Mouse (Mus musculus) retina, adult 2 months (tissue): ENCODE data around the gene Zscan5b.
"Not testable (repeated sequence)": the region's sequence is repeated elsewhere in the genome, so short reads cannot be mapped to it uniquely, and the experiment has no call there.

Source experiments
- DNase-seq: peaks from one replicate; pipeline ENCODE4 v3.0.0-alpha.2; 2012; ENCODE audit warnings: low read depth, low spot score

Gene Zscan5b

DNA sequence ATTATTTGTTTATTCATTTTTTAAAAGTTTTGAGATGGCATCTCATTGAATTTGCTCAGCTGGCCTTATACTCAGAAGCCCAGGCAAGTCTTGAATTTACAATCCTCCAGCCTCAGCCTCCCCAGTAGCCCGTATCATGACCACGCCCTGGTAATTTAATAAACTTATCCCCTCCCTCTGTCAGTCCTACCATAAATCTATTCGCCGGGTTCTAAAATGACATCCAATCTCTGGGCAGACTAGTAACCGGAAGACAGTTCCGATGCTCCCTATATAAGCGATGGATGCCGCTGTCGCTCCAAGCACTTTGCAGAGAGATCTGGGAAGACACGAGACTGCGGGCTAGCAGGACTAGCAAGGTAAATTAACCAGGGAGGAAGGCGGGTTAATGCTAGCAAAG, at the start of gene Zscan5b:
Zscan5b (plus strand) TSS at position 301 of the 400 bp plus-strand sequence.
- no peak for DNase-seq

DNA sequence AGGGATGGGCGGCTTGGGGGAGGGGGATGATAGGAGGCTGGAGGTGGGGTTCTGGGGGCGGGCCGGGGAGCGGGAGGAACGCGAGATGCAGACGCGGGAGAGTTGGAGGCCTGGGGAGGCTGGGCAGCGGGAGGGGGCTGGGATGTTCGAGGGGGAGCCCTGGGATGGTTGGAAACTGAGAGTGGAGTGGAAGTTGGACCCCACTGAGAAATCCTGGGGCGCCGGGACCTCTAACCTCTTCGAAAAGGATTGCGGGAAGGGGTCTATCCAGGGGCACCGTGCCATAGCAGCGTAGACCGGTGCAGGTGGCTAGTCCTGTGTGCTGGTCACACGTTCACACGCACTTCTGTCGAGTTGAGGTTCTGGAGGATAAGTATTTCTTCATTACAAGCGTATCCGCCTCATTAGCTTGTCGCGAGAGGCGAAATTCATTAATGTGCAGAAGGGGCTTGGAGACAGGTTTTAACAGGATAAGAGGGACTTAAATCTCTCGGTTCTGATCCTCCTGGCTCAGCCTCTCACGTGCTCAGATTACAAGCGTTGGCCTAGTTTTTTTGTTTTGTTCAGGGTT, 49.3 kb upstream of the Zscan5b start:
- peak; percentile 73 for DNase-seq

DNA sequence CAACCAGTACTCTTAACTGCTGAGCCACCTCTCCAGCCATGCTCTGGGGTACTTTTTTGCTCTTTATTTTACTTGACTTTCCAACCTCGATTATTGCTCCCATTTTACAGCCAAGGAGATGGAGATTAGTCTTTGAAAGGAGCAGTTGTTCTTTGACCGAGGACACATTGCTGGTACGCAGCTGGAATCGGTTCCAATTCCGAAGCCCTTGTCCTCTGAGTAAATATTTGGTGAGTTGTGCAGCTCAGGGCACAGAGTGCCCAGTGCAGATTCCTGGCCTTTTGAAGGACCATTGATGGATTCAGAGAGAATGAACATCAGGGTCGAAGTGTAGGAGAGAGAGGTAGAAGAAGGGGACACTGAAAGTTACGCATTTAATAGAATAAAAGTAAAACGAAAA, 48.2 kb upstream of the Zscan5b start:
- no peak for DNase-seq

DNA sequence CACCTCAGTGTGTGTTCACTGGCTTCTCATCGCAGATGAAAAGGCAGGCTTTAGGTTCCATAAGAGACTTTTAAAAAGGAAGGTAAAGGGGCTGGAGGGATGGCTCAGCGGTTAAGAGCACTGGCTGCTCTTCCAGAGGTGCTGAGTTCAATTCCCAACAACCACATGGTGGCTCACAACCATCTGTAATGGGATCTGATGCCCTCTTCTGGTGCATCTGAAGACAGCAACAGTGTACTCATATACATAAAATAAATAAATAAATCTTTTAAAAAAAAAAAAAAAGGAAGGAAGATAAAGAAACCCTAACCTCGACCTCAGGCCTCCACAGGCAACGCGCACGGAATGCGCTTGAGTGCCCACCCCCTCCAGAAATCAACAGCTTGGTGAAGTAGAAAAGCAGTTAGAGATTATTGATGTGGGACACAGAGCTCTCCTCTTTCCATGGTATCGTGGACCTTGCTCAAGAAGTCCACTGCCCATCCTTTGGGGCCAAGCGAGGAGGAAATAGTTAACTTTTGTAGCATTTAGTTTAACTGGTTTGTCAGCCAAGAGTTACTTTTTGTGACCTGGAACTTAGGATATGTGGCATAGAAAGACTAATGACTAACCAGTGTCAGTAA, 47.6 kb upstream of the Zscan5b start:
- not testable (repeated sequence) for DNase-seq

DNA sequence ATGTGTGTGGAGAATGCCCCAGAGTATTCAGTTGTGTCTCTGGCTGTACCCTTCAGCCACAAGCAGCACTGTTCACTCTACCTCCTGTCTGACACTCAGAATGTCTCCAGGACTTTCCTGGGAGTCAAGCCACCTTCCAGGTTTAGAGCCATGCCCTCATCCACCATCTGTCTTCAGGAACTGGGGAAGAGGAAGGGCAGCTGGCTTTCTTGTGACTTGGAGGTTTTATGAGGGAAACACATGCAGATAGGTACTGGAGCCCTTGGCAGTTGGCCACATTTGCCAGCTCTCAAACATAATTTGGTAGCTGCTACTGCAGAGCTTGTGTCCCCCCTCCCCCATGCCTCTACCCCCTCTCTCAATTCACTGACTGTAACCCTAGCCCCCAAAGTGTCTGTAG, 43.1 kb upstream of the Zscan5b start:
- no peak for DNase-seq

DNA sequence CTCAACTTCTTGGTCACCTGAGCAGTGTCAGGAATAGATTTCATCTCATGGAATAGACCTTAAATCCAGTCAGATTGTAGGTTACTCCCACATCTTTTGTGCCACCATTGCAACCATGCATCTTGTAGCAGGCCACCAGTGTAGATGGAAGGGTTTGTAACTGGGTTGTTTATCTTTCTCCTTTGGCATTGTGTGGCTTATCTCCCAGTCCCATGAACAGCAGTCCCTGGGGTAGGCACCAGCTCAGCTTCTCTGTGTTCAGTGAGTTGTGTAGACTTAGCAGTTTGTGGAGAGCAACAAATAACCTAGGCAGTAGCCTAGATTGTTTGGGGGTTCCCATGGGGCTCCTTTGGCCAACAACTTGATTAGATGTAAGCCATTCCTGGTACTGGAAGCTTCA, 39.2 kb upstream of the Zscan5b start:
- no peak for DNase-seq

DNA sequence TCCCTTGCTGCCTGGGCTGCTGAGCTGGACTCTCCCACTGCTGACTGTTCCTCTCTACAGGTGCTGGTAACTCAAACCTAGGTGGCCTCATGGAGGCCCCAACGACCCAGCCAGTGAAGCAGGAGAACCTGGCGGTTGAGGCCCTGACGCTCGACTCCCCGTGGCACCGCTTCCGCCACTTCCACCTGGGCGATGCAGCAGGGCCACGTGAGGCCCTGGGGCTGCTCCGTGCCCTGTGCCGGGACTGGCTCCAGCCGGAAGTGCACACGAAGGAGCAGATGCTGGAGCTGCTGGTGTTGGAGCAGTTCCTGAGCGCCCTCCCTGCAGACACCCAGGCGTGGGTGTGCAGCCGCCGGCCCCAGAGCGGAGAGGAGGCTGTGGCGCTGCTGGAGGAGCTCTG, 38.3 kb upstream of the Zscan5b start:
- DNase-seq: no peak

DNA sequence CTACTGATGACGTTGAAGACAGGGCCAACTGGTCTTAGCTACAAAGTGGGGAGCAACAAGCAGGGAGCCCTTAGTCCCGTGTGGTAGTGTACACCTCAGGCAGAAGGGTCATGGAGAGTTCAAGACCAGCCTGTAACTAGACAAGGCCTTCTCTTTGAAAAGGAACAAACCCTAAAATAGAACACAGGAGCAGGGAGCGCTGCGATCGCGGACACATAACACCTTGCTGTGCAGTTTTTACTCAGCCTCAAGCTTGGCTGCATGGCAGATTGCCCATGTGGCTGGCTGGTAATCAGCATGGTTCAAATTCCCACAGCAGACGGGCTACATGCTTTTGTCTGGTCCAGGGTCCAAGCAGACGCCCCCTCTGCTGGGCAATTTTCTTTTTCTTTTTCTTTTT, 37.6 kb upstream of the Zscan5b start:
- no peak for DNase-seq

DNA sequence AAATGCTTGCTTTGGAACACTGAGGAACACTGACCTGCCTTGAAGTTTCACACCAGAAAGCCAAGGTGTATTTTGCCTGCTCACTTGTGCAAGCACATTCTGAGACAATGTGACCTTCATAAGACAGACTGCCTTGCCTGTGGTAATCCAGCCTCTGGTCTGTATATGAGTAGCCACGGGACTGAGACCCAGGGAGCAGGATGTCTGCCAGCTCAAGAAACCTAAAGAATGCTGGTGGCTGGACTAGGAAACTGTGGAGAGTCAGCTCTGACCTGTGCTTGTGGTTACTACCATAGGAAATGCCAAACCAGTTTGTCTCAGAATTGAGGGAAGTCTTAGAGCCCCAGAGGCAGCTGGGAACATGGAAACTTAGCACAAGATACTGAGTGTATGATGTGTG, 36.7 kb upstream of the Zscan5b start:
- DNase-seq: no peak

DNA sequence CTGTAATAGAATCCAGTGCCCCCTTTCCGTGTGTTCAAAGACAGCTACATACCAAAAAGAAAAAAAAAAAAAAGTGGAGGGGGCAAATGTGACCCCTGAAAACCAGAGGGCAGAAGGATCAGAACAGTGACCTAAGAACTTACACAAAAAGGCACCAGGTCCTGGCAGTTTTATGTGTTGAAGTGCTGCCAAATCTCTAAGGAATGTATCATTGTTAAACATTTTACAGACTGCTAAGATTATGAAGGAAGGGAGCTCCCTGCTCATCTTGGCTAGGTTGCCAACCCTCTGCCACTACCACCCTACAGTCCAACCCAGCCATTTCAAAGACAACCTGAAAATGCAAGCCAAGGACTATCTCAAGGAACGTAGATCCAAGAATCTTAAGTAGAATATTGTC, 35.9 kb upstream of the Zscan5b start:
- DNase-seq: no peak

DNA sequence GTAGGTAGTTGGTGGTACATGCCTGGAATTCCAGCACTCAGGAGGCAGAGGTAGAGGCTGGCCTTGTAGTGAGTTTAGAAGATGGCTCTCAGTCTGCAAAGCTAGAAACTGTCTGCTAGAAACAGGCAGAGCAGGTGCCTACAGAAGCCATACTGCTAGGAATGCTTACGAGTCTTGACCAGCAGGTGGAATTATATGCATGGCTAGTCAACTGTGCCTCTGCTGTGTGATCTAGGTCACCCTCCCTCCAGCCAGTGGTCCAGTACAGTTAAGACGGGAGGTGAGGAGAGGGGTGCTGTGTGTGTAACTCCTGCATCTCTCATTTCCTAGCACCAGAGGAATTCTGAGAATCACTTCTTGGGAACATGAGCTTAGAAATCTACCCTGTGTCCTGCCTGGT, 35.3 kb upstream of the Zscan5b start:
- no peak for DNase-seq

DNA sequence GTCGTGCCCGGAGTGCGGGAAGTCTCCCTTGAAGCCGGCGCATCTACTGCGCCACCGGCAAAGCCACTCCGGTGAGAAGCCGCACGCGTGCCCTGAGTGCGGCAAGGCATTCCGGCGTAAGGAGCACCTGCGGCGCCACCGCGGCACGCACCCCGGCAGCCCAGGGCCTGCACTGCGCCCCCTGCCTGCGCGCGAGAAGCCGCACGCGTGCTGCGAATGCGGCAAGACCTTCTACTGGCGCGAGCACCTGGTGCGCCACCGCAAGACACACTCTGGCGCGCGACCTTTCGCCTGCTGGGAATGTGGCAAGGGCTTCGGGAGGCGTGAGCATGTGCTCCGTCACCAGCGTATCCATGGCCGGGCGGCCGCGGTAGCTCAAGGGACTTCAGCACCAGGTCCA, 32.5 kb upstream of the Zscan5b start:
- DNase-seq: no peak

DNA sequence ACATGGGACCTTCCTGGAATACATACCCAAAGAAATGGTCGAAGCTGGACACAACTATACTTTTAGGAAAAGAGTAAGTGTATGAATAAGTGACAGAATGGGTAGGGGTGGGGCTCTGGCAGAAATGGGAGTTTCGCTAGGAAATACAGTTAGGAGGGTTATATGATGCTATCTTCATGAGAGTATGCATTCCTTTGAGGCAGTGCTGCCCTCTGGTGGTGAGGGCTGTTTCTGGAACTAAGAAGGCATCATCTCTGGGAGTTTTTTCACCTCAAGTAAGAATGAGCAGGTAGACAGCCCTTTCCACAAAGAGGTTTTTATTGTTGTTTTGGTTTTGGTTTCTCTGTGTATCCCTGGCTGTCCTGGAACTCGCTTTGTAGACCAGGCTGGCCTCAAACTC, 30.7 kb upstream of the Zscan5b start:
- DNase-seq: peak; percentile 64

DNA sequence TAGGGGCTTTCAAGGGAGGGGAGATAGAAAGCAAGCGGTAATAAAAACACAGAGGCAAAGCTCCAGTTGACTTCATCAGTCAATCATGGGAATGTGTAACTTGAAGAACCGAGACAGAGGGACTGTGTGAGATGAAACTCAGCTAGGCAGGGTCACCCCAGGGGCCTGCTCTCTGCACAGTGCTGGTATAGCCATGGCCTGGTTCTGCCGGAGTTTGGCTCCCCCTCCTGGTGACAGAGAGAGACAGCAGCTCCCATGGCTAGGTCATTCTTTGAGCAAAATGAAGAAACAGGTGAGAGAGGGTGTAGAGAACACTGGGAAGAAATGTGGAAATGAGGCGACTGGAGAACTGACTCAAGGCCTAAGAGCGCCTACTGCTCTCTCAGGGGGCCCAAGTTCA, 27.9 kb upstream of the Zscan5b start:
- peak; percentile 59 for DNase-seq

DNA sequence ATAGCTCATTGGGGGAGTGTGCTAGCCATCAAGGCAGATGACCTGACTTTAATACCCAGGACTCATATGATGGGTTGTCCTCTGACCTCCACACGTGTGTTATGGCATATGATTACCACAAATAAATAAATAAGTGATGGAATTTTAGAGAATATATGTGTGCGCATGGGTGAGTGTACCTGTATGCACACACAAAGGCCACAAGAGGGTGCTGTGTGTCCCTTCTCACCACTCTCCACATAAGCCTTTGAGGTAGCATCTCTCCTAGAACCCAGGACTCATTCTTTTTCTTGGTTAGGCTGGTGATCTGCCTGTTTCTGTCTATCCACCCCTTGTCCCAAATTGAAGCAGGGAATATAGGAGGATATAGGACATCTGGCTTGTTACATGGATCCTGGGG, 26.3 kb upstream of the Zscan5b start:
- no peak for DNase-seq

DNA sequence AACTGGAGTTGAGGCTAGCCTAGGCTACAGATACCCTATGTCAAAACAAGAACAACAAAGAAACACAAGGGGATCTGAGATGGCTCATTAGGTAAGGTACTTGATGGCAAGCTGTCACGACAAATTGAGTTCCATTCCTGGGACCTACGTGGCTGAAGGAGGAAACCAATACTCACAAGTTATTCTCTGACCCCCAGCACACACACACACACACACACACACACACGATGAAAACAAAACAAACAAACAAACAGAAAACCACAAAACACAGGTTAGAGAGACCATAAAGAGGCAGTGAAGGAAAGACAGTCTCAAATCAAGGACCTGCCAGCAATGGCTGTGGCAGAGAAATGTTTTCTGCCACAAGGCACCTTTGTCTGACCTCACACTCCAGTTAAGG, 25.3 kb upstream of the Zscan5b start, which contains the start of gene Galp:
Galp (plus strand) TSS at position 301 of the 400 bp plus-strand sequence.
- DNase-seq: no peak

DNA sequence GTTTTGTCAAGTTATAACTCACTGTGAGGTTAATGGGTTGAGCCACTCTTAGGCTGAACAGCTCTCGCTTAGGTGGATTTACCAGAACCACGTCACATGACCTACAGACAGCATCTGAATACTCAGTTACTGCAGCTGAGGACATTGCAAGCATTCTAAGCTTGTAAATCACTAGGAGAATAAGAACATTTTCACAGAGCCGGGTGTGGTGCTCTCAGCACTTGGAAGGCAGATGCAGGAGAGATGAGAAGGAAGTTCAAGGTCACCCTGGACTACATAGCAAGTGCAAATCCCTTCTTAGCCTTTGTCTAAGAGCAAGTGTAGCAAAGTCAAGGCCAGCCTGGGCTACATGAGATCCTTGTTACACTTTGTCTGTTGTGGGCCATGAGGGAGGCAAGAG, 17.9 kb upstream of the Zscan5b start:
- DNase-seq: no peak

DNA sequence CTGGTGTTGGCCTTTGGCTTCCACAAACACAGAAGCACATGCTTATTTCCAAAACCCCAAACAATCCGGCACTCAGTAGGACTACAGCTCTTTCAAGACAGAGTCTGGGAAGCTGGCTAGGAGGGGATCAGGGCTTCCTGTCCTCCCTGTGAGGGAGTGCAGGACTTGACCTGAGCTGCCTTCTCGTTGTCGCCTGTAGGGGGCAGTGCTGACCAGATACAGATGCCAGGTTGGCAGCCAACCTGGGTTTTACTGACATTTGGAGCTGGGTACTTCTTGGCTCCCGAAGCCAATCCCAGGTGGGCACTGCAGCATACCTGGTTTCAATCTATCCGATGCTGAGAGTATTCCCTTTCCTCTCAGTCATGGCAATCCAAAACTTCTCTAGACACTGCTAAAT, 8.9 kb upstream of the Zscan5b start:
- DNase-seq: no peak

DNA sequence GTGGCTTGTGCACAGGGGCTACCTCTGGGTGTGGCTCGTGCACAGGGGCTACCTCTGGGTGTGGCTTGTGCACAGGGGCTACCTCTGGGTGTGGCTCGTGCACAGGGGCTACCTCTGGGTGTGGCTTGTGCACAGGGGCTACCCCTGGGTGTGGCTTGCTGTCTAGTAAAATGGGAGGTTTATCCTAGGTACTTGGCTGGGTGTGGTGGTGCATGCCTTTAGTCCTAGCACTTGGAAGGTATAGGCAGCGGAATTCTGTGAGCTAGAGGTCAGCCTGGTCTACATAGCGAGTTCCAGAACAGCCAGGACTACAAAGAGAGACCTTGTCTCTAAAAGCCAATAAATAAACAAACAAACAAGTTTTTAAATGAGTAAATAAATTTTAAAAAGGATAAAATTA, 7.4 kb upstream of the Zscan5b start:
- DNase-seq: not testable (repeated sequence)

DNA sequence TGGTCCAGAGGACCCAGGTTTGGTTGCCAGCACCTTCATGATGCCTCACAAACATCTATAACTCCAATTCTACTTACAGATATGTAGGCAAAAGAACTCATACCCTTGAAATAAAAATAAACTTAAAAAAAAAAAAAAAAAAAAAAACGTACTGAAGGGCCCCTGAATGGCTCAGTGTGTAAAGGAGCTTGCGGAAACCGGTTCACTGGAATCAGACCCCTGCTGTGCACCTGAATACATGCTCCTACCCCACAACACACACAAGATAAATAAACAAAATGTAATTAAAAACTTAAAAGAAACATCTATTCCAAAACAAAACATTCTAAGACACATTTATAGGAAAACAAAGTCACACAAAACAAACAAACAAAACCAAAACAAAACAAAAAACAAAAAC, 1.9 kb upstream of the Zscan5b start:
- no peak for DNase-seq

DNA sequence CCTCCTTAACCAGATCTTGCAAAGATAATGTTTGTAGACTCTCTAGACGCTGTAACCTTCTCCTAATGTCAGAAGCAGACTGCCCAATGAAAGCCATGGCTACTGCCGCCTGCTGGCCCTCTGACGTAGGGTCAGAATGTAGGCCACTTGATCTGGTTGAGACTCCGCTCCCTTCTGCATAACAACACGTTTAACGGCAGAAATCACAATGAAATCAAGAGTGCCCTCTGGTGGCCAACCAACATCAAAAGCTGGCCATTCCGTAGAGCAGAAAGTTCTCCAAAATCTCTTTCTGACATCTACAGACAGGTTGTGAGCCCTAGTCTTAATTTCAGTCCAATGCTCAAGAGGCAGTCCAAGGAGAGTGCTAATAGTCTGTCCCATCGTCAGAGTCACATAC, 6.4 kb downstream of the Zscan5b start:
- DNase-seq: peak; percentile 30

DNA sequence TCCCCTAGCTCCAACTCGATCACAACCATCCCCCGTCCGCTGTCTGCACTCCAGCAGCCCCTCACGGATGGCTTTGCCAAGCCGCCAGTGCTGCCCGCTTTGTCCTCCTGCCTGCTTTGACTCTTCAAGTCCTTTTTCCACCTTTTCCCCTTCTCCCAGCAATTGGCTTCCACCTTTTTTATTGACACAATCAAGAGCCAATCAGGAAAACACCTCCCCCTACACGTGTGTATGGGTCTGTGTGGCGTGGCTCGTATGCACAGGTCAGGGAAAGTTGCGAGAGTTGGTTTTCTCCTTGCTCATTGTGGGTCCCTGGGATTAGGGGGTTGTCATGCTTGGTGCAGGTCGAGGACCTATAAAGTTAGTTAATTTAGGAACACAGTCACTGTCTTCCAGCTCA, 17.7 kb downstream of the Zscan5b start:
- DNase-seq: no peak

DNA sequence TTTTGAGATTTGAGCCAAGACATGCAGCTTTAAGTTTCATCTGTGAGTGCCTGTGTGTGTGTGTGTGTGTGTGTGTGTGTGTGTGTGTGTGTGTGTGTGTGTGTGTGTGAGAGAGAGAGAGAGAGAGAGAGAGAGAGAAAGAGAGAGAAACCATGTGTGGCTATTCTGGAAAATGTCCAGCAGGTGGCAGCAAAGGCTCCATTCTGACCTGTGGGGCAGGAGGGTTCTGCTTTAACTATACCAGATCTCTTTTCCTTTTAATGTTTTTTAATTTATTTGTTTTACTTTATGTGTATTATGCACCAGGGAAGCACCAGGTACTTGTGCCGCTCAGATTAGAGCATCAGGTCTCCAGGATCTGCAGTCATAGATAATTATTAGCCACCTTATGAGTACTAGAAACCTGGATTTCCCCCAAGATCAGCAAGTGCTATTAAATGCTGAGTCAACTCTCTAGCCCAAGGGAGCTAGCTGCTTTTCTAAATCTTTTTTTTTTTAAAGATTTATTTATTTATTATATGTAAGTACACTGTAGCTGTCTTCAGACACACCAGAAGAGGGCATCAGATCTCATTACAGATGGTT, 18.9 kb downstream of the Zscan5b start:
- DNase-seq: peak; percentile 26
